Mouse (Mus musculus) stomach, embryonic 15.5 days (tissue): ENCODE measurements around the gene Myom1. TPM values are rescaled to one million over a fixed set of nuclear protein-coding genes. Genes with fewer than 3 reads are reported as not detected.
A peak's percentile ranks its signal among the peaks of the same experiment; 100 is the strongest.

Experiments
- ATAC-seq: fragments of 200-750 bp; cut with Nextera tagmentation; 2 replicates; pipeline ENCODE4 v1.8.0; 2017; ENCODE audit warnings: low read depth, moderate number of reproducible peaks, moderate TSS enrichment; ENCODE audit not compliant: insufficient read depth, low FRiP score
- H3K27ac ChIP-seq: fragments of 300-500 bp; sonication (generic); 2 replicates; pipeline ENCODE4 v1.5.1; 2015; ENCODE audit warnings: mild to moderate bottlenecking, inconsistent platforms
- H3K27me3 ChIP-seq: fragments of 300-500 bp; sonication (generic); replicated peaks from 2 replicates; pipeline ENCODE4 v1.6.1; 2015; ENCODE audit warnings: inconsistent platforms
- H3K36me3 ChIP-seq: fragments of 300-500 bp; sonication (generic); 2 replicates; pipeline ENCODE4 v1.6.1; 2015; ENCODE audit warnings: inconsistent platforms
- H3K4me1 ChIP-seq: fragments of 300-500 bp; sonication (generic); 2 replicates; pipeline ENCODE4 v1.6.1; 2015; ENCODE audit warnings: inconsistent platforms
- H3K4me2 ChIP-seq: fragments of 300-500 bp; sonication (generic); 2 replicates; pipeline ENCODE4 v1.6.1; 2015; ENCODE audit warnings: mild to moderate bottlenecking, inconsistent platforms
- H3K4me3 ChIP-seq: fragments of 300-500 bp; sonication (generic); replicated peaks from 2 replicates; pipeline ENCODE4 v1.5.1; 2015; ENCODE audit warnings: inconsistent platforms
- H3K9ac ChIP-seq: fragments of 300-500 bp; sonication (generic); 2 replicates; pipeline ENCODE4 v1.6.1; 2015; ENCODE audit warnings: inconsistent platforms
- H3K9me3 ChIP-seq: fragments of 300-500 bp; sonication (generic); 2 replicates; pipeline ENCODE4 v1.6.1; 2016; ENCODE audit warnings: inconsistent platforms
- WGBS: fragments of 180-500 bp; shearing (Covaris S2); methylation state at CpG from one replicate; pipeline ENCODE4 v1.1.7; 2015; 5-methylcytosine and 5-hydroxymethylcytosine counted together
- polyA plus RNA-seq: library from polyadenylated mRNA; unstranded; fragments of >200 nt; fragmentation: Nextera tagmentation; extraction: Ambion mirVana; gene quantifications from 2 replicates; pipeline ENCODE4 v1.2.1, GENCODE M21; 2015

The Myom1 gene
- polyA plus RNA-seq, 1 experiment from 2014 or later, result 12.7 TPM

DNA sequence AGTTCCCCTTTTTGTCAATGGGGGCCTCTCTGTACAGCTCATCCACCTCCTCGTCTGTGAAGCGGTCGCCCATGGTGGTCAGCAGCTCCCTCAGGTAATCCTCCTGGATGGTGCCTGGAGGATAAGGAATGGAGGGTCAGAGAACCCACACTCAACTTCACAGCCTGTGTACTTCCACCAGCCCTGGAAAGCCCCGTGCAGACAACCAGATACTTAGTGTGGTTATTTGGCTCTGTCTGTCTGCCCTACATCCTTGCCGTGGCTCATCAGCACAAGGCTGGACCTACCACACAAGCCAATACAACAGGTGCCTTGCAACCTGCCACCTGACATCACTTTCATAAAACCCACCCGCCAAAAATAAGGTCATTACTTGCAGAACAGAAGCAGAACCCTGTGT, 7.8 kb upstream of the Myom1 start:
- no peak overlapping the region for H3K9ac ChIP-seq
- no peaks in the 10 kb centered on the region for H3K27me3 ChIP-seq
- no peak for ATAC-seq
- no peak overlapping the region for H3K4me2 ChIP-seq
- WGBS, result 66% methylated on average over 6 of the region's 6 CpGs
- H3K36me3 ChIP-seq, result peaks cover 22% of the 10 kb centered on the region; the same call in 1 of the 2 replicates
- no peaks in the 10 kb centered on the region for H3K9me3 ChIP-seq
- no peak overlapping the region; the same call in 1 of the 2 replicates for H3K27ac ChIP-seq
- H3K4me3 ChIP-seq, result no peak overlapping the region
- H3K4me1 ChIP-seq, result peaks cover 28% of the 10 kb centered on the region

DNA sequence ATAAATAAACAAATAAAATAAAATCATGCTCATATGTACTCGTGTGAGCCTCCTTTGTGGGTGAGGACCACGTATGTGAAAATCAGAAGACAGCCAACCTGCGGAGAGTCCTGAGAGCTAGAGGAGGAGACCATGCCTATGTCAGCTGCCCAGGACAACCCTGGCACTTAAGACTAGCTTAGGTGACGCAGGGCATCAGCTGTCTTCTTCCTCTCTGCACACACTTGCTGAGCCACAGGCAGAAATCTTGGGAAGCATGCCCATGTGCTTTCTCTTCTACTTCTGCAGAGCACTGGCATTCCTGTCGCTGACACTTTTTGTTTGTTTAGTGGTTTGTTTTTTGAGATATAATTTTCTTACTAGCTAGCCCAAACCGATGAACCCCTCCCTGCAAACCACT, 6.9 kb upstream of the Myom1 start:
- peaks cover 28% of the 10 kb centered on the region for H3K4me1 ChIP-seq
- peaks cover 22% of the 10 kb centered on the region; the same call in 1 of the 2 replicates for H3K36me3 ChIP-seq

DNA sequence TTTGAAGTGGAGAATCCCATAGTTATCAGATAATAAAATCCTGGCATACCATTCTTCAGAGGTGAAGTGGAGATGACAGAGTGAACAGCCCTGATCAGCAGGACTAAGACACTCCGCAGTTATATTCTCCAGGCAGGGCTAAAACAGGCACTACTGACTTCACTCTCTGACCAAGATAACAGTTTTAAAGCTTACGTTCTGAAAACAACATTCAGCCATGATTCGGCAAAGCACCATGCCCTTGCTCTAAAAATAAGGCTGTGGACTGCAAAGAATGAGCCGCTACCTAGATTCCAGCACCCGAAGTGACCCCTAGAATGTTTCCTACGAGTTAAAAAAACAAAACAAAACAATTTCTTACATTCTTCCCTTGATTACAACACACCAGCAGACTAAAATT, 4.6 kb upstream of the Myom1 start:
- 70% methylated on average over 6 of the region's 6 CpGs for WGBS
- no peaks in the 10 kb centered on the region for H3K9me3 ChIP-seq

More for the DNA sequence above, 6.9 kb upstream of the Myom1 start:
- ATAC-seq, result no peak
- H3K4me2 ChIP-seq, result no peak overlapping the region
- H3K27ac ChIP-seq, result no peak overlapping the region
- no peaks in the 10 kb centered on the region for H3K27me3 ChIP-seq
- H3K9ac ChIP-seq, result no peak overlapping the region
- no peaks in the 10 kb centered on the region for H3K9me3 ChIP-seq
- H3K4me3 ChIP-seq, result no peak overlapping the region
- WGBS, result 85% methylated on average over 6 of the region's 6 CpGs

DNA sequence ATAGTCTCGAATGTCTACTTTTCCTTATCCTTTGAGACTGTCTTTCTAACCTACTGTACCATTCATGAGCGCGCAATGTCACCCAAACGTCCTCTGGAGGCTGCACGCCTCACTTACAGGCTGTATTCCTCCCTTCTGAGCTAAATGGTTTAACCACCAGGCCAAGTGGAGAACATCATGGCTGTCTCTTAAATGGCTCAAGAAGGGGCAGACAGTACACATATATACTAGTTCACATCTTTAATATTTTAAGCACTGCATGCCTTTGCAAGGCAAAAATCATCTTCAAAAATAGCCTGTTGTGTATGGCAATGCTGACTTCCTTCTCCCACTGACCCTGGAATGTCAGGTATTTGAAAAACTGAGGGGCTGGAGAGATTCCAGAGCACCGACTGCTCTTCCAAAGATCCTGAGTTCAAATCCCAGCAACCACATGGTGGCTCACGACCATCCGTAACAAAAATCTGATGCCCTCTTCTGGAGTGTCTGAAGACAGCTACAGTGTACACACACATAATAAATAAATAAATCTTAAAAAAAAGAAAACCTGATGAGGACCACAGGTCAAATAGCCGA, 3.9 kb upstream of the Myom1 start:
- ATAC-seq, result no peak
- H3K4me3 ChIP-seq, result no peak overlapping the region
- H3K9me3 ChIP-seq, result no peaks in the 10 kb centered on the region
- peaks cover 22% of the 10 kb centered on the region for H3K4me1 ChIP-seq
- H3K36me3 ChIP-seq, result peaks cover 14% of the 10 kb centered on the region; the same call in 1 of the 2 replicates
- H3K4me2 ChIP-seq, result no peak overlapping the region
- WGBS, result 78% methylated on average over 9 of the region's 9 CpGs
- no peaks in the 10 kb centered on the region for H3K27me3 ChIP-seq
- H3K9ac ChIP-seq, result no peak overlapping the region
- H3K27ac ChIP-seq, result no peak overlapping the region

More for the DNA sequence above, 4.6 kb upstream of the Myom1 start:
- H3K27me3 ChIP-seq, result no peaks in the 10 kb centered on the region
- ATAC-seq, result no peak
- H3K4me1 ChIP-seq, result peaks cover 15% of the 10 kb centered on the region; the same call in 1 of the 2 replicates
- H3K4me3 ChIP-seq, result no peak overlapping the region
- peaks cover 15% of the 10 kb centered on the region; the same call in 1 of the 2 replicates for H3K36me3 ChIP-seq
- H3K27ac ChIP-seq, result no peak overlapping the region
- no peak overlapping the region for H3K4me2 ChIP-seq
- H3K9ac ChIP-seq, result no peak overlapping the region

DNA sequence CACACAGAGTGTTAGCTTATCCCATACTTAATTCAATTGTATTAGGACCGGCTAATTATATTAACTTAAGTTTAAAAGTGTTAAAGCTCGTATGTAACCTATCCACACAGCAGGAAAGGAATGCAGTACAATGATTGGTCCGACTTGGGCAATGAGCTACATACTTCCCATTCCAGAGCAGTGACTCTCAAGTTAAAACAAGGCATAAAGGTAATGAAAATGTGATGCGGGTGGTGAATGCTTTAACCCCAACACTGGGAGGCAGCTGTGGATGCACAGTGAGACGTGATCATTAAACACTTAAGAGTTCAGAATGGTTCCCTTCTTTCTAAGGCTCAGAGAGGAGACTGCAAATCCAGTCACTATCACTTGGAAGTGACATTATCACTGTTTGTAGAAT, 3.2 kb upstream of the Myom1 start:
- 52% methylated on average over 5 of the region's 5 CpGs for WGBS
- Histone ChIP-seq H3K4me2 (no peak overlapping the region), H3K27me3 (no peaks in the 10 kb centered on the region), H3K4me1 (peaks cover 23% of the 10 kb centered on the region), H3K9ac (no peak overlapping the region), H3K27ac (no peak overlapping the region), H3K9me3 (no peaks in the 10 kb centered on the region), H3K4me3 (no peak overlapping the region), H3K36me3 (peaks cover 14% of the 10 kb centered on the region; the same call in 1 of the 2 replicates)
- ATAC-seq, result no peak

DNA sequence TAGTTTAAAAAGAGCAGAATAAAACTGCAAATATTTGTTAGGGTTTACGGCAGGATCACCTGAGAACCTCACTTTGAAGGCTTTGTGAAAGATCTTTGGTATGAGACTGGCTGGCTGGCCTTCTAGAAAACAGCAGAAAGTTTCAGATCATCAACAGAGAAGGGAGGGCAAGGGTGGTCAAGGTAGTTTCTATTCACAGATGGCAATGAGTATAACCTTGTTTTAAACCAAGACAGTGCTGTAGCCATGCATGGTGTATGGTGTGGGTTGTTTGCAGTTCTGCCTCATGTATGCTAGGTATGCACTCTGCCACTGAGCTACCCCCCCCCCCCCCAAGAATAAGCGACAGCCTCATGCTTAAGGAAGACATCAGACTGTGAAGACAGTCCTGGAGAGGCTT, 2.2 kb upstream of the Myom1 start:
- WGBS, result 43% methylated on average over 2 of the region's 2 CpGs
- H3K4me2 ChIP-seq, result peak overlapping the region; percentile 59
- H3K27me3 ChIP-seq, result no peaks in the 10 kb centered on the region
- no peak for ATAC-seq
- H3K4me3 ChIP-seq, result peak overlapping the region; percentile 25
- no peaks in the 10 kb centered on the region for H3K9me3 ChIP-seq
- no peak overlapping the region for H3K27ac ChIP-seq
- peaks cover 10% of the 10 kb centered on the region; the same call in 1 of the 2 replicates for H3K36me3 ChIP-seq
- H3K4me1 ChIP-seq, result peaks cover 22% of the 10 kb centered on the region
- no peak overlapping the region for H3K9ac ChIP-seq

DNA sequence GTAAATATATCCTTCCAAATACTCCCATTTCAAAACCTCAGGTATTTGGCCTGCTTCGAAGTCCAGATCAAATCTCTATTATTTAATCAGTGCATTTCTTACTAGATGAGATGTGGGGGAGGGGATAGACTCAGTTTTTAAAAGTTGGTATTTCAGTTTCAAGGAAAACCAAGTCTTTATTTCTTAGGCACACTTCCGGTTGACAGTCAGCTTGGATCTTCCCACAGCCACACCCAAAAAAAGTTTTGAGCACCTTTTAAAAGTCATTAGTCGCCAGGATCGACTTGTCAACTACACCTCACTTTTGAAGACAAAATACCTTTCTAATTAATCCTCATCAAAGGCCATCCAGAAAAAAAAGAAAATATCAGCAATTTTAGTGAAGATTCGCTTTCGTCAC, 1.4 kb upstream of the Myom1 start:
- peak overlapping the region; percentile 100 for H3K27ac ChIP-seq
- 4% methylated on average over 6 of the region's 6 CpGs for WGBS
- no peak for ATAC-seq

DNA sequence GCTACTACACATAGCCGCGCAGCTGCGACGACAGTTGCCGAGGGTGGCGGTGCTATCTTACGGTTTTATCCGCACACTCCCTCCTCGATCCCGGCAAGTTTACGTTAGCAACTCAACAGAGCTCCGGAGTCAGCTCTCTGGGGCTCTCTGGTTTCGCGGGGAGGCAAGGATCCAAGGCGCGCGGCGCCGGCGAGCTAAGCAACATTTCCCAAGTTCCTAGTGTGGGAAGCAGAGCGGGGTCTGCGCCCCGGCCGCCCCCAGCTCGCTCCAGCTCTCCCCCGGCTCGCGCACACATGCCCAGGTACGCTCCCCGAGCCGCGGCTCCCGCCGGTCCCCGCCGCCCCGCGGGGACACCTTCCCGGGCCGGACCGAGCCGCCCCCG, 743 bp upstream of the Myom1 start:
- Histone ChIP-seq H3K9ac (peak overlapping the region; percentile 98), H3K4me2 (peak overlapping the region; percentile 59), H3K36me3 (no peaks in the 10 kb centered on the region), H3K27me3 (no peaks in the 10 kb centered on the region), H3K4me3 (peak overlapping the region; percentile 92), H3K4me1 (peaks cover 22% of the 10 kb centered on the region), H3K9me3 (no peaks in the 10 kb centered on the region), H3K27ac (peak overlapping the region; percentile 100)
- peak; percentile 66 for ATAC-seq
- WGBS, result under 1% methylated on average over 43 of the region's 43 CpGs

More for the DNA sequence above, 1.4 kb upstream of the Myom1 start:
- H3K4me2 ChIP-seq, result peak overlapping the region; percentile 59
- peaks cover 22% of the 10 kb centered on the region for H3K4me1 ChIP-seq
- peak overlapping the region; percentile 92 for H3K4me3 ChIP-seq
- no peaks in the 10 kb centered on the region for H3K27me3 ChIP-seq
- 0 out of 2 replicates have a peak, but pooled peaks cover 4% of the 10 kb centered on the region for H3K36me3 ChIP-seq
- peak overlapping the region; percentile 98 for H3K9ac ChIP-seq
- no peaks in the 10 kb centered on the region for H3K9me3 ChIP-seq

DNA sequence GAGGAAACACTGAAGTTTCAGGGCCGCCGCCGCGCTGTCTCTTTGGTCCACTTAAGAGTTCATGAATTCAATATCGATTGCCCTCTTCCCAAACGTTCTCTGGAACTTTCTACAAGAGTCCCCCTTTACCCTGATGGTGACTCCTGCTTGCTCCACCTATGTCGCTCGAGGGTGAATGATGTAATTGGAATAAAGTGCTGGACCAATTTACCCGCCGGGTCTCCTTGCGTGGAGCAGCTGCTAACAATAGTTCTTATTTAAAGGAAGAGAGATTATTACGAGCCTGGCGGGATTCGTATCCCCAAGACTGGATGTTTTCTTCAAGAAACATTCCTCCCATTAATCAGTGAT, 286 bp downstream of the Myom1 start, which contains the start of gene Myl12a:
Myl12a (minus strand) TSS at position 135 of the 351 bp plus-strand sequence.
- no peaks in the 10 kb centered on the region for H3K9me3 ChIP-seq
- ATAC-seq, result peak; percentile 29
- H3K9ac ChIP-seq, result peak within 1 kb of the TSS; percentile 98
- peak within 1 kb of the TSS; percentile 100 for H3K27ac ChIP-seq
- no peaks in the 10 kb centered on the region for H3K27me3 ChIP-seq
- no peaks in the 10 kb centered on the region for H3K36me3 ChIP-seq
- WGBS, result 3% methylated on average over 14 of the region's 14 CpGs
- H3K4me1 ChIP-seq, result peaks cover 22% of the 10 kb centered on the region
- H3K4me3 ChIP-seq, result peak within 1 kb of the TSS; percentile 92
- peak within 1 kb of the TSS; percentile 59 for H3K4me2 ChIP-seq

DNA sequence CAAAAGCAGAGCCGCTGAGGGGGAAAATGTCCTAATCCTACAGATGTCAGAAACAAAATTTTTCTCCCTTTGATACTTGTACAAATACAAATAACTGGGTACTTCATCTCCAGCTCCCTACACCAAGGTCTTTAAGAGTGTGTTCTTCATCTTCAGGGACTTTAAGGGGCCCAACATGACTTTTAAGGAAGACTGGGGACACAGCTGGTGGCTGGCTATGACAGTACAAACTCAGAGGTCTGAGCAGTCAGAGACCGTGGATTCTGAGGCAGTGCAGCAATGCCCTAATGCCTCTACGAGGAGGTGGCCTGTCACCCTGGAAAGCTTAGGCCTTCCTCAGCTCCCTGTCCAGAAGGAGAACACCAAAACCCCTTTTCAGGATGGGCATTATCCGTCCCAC, 679 bp downstream of the Myom1 start:
- WGBS, result 47% methylated on average over 4 of the region's 4 CpGs
- peak overlapping the region; percentile 4; the same call in 1 of the 2 replicates for H3K9ac ChIP-seq
- H3K27ac ChIP-seq, result peak overlapping the region; percentile 100
- H3K36me3 ChIP-seq, result no peaks in the 10 kb centered on the region
- ATAC-seq, result no peak
- H3K9me3 ChIP-seq, result no peaks in the 10 kb centered on the region
- H3K27me3 ChIP-seq, result no peaks in the 10 kb centered on the region
- H3K4me1 ChIP-seq, result peaks cover 22% of the 10 kb centered on the region
- H3K4me3 ChIP-seq, result peak overlapping the region; percentile 92
- peak overlapping the region; percentile 59 for H3K4me2 ChIP-seq

DNA sequence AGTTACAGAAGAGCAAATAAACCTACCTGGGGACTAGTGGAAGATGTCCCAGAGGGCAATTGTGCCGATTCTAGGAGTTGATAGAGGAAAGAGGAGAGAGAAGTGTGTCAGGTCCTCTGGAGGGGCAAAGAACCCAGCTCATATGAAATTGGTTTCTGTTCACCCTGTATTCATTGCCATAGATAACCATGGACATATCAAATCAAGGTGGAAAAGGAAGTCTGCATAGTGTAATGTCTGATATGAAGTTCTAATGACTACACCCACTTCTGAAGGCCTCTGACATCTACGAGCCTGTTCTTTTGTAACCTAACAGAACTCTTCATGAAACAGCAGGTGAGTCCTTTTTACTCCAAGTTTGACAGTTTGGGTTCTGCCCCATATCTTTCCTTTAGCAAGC, 1.3 kb downstream of the Myom1 start:
- Histone ChIP-seq H3K9ac (no peak overlapping the region), H3K36me3 (no peaks in the 10 kb centered on the region), H3K9me3 (no peaks in the 10 kb centered on the region), H3K27me3 (no peaks in the 10 kb centered on the region), H3K4me2 (no peak overlapping the region; the same call in 1 of the 2 replicates), H3K4me3 (no peak overlapping the region), H3K27ac (peak overlapping the region; percentile 100), H3K4me1 (peaks cover 22% of the 10 kb centered on the region)
- 69% methylated on average over 2 of the region's 2 CpGs for WGBS
- ATAC-seq, result no peak

DNA sequence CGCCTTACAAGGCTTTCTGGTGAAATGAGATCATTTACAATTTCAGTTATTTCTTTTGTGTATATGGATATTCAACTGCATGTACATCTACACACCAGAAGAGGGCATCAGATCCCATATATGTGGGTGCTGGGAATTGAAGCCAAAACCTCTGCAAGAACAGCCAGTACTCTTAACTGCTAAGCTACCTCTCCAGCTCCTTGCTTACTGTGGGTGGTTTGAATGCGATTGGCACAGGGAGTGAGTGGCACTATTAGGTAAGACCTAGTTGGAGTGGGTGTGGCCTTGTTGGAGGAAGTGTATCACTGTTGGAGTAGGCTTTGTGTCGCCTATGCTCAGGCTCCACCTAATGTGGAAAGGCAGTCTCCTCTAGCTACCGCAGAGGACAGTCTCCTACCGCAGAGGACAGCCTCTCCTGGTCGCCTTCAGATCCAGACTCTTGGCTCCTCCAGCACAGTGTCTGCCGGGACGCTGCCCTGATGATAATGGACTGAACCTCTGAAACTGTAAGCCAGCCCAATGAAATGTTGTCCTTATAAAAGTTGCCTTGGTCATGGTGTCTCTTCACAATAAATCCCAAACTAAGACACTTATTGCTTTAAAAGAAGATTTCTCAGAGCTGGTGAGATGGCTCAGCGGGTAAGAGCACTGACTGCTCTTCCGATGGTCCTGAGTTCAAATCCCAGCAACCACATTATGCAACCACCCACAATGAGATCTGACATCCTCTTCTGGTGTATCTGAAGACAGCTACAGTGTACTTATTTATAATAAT, 1.9 kb downstream of the Myom1 start:
- H3K27me3 ChIP-seq, result no peaks in the 10 kb centered on the region
- no peaks in the 10 kb centered on the region for H3K9me3 ChIP-seq
- H3K4me1 ChIP-seq, result peaks cover 19% of the 10 kb centered on the region
- no peak overlapping the region for H3K4me2 ChIP-seq
- no peak for ATAC-seq
- H3K4me3 ChIP-seq, result no peak overlapping the region
- no peak overlapping the region for H3K9ac ChIP-seq
- peak overlapping the region; percentile 100; the same call in 1 of the 2 replicates for H3K27ac ChIP-seq
- no peaks in the 10 kb centered on the region for H3K36me3 ChIP-seq
- WGBS, result 89% methylated on average over 10 of the region's 10 CpGs
